Mouse (Mus musculus): ENCODE data around the gene Fam205a2.
"Not testable (repeated sequence)": the region's sequence is repeated elsewhere in the genome, so short reads cannot be mapped to it uniquely, and the experiment has no call there.

Fam205a2 gene

GRCm38 (mm10) chr4:42528075-42528474 is at the start of gene Fam205a2:
Gene Fam205a2 (minus strand): TSS chr4:42528175.
- not testable (repeated sequence) for DNase-seq

Data from lung, postnatal 36 days (tissue).